Mouse (Mus musculus) ES-E14 (cell line): ENCODE data around the gene Slc48a1. TPM values are rescaled to one million over a fixed set of nuclear protein-coding genes. Genes with fewer than 3 reads are reported as not detected.

Experiments
- DNase-seq: peaks from one replicate; pipeline ENCODE4 v3.0.0-alpha.2; 2013; ENCODE audit warnings: low read depth, low spot score
- H3K27ac ChIP-seq: 2 replicates; pipeline ENCODE4 v1.5.1; 2012; ENCODE audit warnings: low read depth, mild to moderate bottlenecking, low read length, moderate library complexity, mixed read lengths; ENCODE audit not compliant: poor library complexity, insufficient read depth, severe bottlenecking
- H3K36me3 ChIP-seq: 2 replicates; pipeline ENCODE4 v1.6.1; 2012; ENCODE audit warnings: mild to moderate bottlenecking, low read length, moderate library complexity, mixed read lengths; ENCODE audit not compliant: control insufficient read depth, poor library complexity, insufficient read depth, severe bottlenecking
- H3K4me1 ChIP-seq, 2 experiments: fragments of 150-350 bp in 1 of 2; sonication (generic) in 1 of 2; 2 replicates each; pipeline ENCODE4 v1.6.1; 2012; ENCODE audit warnings: low read length in 2 of 2, mild to moderate bottlenecking in 1 of 2, mixed read lengths in 1 of 2; ENCODE audit not compliant: control insufficient read depth in 2 of 2, insufficient read depth in 2 of 2, poor library complexity in 1 of 2
- H3K4me3 ChIP-seq, 2 experiments: fragments of 150-350 bp in 1 of 2; sonication (generic) in 1 of 2; 2 replicates each; pipeline ENCODE4 v1.5.1; 2012; ENCODE audit warnings: low read length in 2 of 2, low read depth in 1 of 2, mild to moderate bottlenecking in 1 of 2, mixed read lengths in 1 of 2; ENCODE audit not compliant: insufficient read depth in 1 of 2, poor library complexity in 1 of 2, severe bottlenecking in 1 of 2
- H3K9ac ChIP-seq: 2 replicates; pipeline ENCODE4 v1.6.1; 2012; ENCODE audit warnings: low read depth, mild to moderate bottlenecking, low read length, mixed read lengths; ENCODE audit not compliant: poor library complexity, insufficient read depth, severe bottlenecking
- H3K9me3 ChIP-seq: fragments of 150-350 bp; sonication (generic); 2 replicates; pipeline ENCODE4 v1.6.1; 2012; ENCODE audit warnings: low read depth, mild to moderate bottlenecking, low read length; ENCODE audit not compliant: control insufficient read depth, insufficient read depth
- CHD2 ChIP-seq: IDR thresholded peaks from 2 replicates; pipeline ENCODE4 v1.6.1; 2014; ENCODE audit warnings: mild to moderate bottlenecking, low read depth, low read length, inconsistent platforms
- HCFC1 ChIP-seq: IDR thresholded peaks from 2 replicates; pipeline ENCODE4 v1.6.1; 2012; ENCODE audit warnings: low read length, inconsistent platforms, borderline replicate concordance; ENCODE audit not compliant: insufficient read depth
- MAFK ChIP-seq: IDR thresholded peaks from 2 replicates; pipeline ENCODE4 v1.6.1; 2014; ENCODE audit warnings: mild to moderate bottlenecking, low read depth, low read length, inconsistent platforms; ENCODE audit not compliant: insufficient read depth
- ZC3H11A ChIP-seq: IDR thresholded peaks from 2 replicates; pipeline ENCODE4 v1.6.1; 2012; ENCODE audit warnings: low read depth, mild to moderate bottlenecking, inconsistent platforms, low read length, borderline replicate concordance
- ZNF384 ChIP-seq: IDR thresholded peaks from 2 replicates; pipeline ENCODE4 v1.6.1; 2012; ENCODE audit warnings: low read depth, low read length, inconsistent platforms
- in situ Hi-C, 2 experiments: fragments of 600-800 bp; cut with MboI; formaldehyde crosslinking; loops; one replicate each; pipeline ENCODE4 v1.15.1; 2025; ENCODE audit warnings: low sequenced_read_pairs in 2 of 2, inconsistent platforms in 1 of 2; ENCODE audit not compliant: unreplicated experiment in 2 of 2
- total RNA-seq: library from RNA; depleted of rRNA; stranded (reverse); fragments of 300-350 nt; gene quantifications from 2 replicates; pipeline ENCODE4 v1.2.3, GENCODE M21; 2012

Gene Slc48a1
- total RNA-seq, 1 experiment, result 18.6 TPM

GRCm38 (mm10) chr15:97782749-97783105, 4.4 kb downstream of the Slc48a1 start:
- peak; percentile 79 for DNase-seq
- TF ChIP-seq ZNF384, result no peak
- Histone ChIP-seq H3K9me3 (no peaks in the 10 kb centered on the region), H3K9ac (no peak overlapping the region), H3K36me3 (no peaks in the 10 kb centered on the region), H3K4me3 (peak overlapping the region; percentile 43 to 47), H3K4me1 (peaks cover 6 to 21% of the 10 kb centered on the region in 2 experiments; a peak in 3 of 4 replicates), H3K27ac (no peak overlapping the region)
- in situ Hi-C loops, result no loop called here

- H3K4me1 ChIP-seq, result peaks cover 6 to 27% of the 10 kb centered on the region in 2 experiments; a peak in 3 of 4 replicates
- in situ Hi-C loops, result no loop called here
- TF ChIP-seq ZC3H11A (no peak), MAFK (0 out of 2 replicates have a peak, but pooled peaks have one; percentile 11), CHD2 (no peak), HCFC1 (peak; percentile 54; the same call in 1 of the 2 replicates), ZNF384 (no peak)
- no peak overlapping the region; the same call in 1 of the 2 replicates for H3K27ac ChIP-seq
- H3K9me3 ChIP-seq, result no peaks in the 10 kb centered on the region
- peak; percentile 74 for DNase-seq
- peak overlapping the region; percentile 85 to 86 for H3K4me3 ChIP-seq
- H3K36me3 ChIP-seq, result no peaks in the 10 kb centered on the region
- H3K9ac ChIP-seq, result peak overlapping the region; percentile 90
These were observed 5.8 kb downstream of the Slc48a1 start for GRCm38 (mm10) chr15:97784092-97784559.

GRCm38 (mm10) chr15:97784561-97785161, 6.3 kb downstream of the Slc48a1 start:
- Histone ChIP-seq H3K36me3 (no peaks in the 10 kb centered on the region), H3K9me3 (no peaks in the 10 kb centered on the region), H3K27ac (no peak overlapping the region; the same call in 1 of the 2 replicates), H3K4me3 (peak overlapping the region; percentile 85 to 86), H3K4me1 (peaks cover 6 to 27% of the 10 kb centered on the region in 2 experiments; a peak in 3 of 4 replicates), H3K9ac (peak overlapping the region; percentile 90)
- no peak for DNase-seq
- in situ Hi-C loops, result no loop called here
- TF ChIP-seq CHD2 (no peak), MAFK (no peak), ZC3H11A (no peak), ZNF384 (no peak), HCFC1 (no peak)

GRCm38 (mm10) chr15:97785731-97786411, 7.6 kb downstream of the Slc48a1 start:
- TF ChIP-seq ZNF384, result no peak
- no peak for TF ChIP-seq HCFC1
- no peak for TF ChIP-seq MAFK
- TF ChIP-seq CHD2, result no peak
- no peak for TF ChIP-seq ZC3H11A
- Histone ChIP-seq H3K4me1 (peaks cover 6 to 27% of the 10 kb centered on the region in 2 experiments; a peak in 3 of 4 replicates), H3K4me3 (no peak overlapping the region), H3K27ac (no peak overlapping the region), H3K9ac (no peak overlapping the region), H3K9me3 (no peaks in the 10 kb centered on the region), H3K36me3 (0 out of 2 replicates have a peak, but pooled peaks cover 2% of the 10 kb centered on the region)
- in situ Hi-C loops, result no loop called here
- DNase-seq, result no peak
